Mouse (Mus musculus): ENCODE results near the gene Tcl1b1. TPM values are rescaled to one million over a fixed set of nuclear protein-coding genes. Genes with fewer than 3 reads are reported as not detected.

The Tcl1b1 gene
- not detected for polyA plus RNA-seq (2017; shearing (Covaris generic))

DNA sequence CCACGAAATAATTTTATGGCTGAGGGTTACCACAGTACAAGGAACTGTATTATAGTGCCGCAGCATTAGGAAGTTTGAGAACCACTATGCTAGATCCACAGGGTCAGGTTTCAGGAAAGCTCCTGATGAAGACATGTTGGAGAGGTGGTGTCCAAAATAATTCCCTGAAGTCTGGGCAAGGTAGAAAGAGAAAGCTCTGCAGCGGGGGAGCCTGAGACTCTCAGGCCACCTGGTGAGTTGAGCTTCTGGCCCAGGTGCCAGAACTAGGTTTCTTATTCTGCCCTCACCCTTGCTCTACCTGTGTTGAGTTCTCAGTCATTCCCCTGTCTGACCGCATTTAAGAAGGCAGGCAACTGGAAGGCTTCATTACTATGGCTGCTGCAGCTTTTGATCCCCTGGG lies at the start of gene Tcl1b1:
TSS of gene Tcl1b1 (plus strand) at position 301 of the 400 bp plus-strand sequence.

DNA sequence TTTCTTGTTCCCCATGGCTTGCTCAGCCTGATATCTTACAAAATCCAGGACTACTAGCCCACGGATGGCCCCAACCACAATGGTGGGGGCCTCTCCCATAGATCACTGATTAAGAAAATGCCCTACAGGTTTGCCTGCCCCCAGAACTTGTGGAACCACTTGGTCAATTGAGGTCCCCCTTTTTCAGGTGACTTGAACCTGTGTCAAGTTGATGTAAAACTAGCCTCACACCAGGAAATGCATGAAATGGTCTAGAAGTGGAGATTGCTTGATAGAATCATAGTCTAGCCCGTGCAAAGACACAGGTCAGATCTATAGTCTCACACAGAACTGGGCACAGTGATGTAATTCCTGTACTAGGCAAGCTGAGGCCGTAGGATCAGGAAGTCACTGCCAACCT lies 13.8 kb upstream of the Tcl1b1 start, which contains the start of gene Tcl1b2:
TSS of gene Tcl1b2 (plus strand) at position 301 of the 400 bp plus-strand sequence.

DNA sequence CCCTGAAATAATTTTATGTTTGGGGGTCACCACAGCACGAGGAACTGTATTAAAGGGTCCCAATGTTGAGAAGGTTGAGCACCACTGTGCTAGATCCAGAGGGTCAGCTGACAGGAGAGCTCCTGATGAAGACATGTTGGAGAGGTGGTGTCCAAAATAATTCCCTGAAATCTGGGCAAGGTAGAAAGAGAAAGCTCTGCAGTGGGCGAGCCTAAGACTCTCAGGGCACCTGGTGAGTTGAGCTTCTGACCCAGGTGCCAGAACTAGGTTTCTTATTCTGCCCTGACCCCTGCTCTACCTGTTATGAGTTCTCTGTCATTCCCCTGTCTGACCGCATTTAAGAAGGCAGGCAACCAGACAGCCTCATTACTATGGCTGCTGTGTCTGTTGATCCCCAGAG lies 16.6 kb downstream of the Tcl1b1 start, which contains the start of gene Tcl1b5:
TSS of gene Tcl1b5 (plus strand) at position 301 of the 400 bp plus-strand sequence.

DNA sequence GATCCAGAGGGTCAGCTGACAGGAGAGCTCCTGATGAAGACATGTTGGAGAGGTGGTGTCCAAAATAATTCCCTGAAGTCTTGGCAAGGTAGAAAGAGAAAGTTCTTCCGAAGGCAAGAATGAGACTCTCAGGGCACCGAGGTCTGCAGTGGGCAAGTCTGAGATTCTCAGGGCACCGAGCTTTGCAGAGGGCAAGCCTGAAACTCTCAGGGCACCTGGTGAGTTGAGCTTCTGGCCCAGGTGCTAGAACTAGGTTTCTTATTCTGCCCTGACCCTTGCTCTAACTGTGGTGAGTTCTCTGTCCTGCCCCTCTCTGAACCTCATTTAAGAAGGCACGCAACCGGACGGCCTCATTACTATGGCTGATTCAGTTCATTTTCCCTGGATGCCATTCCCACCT lies 31.3 kb downstream of the Tcl1b1 start, which contains the start of gene Tcl1b3:
TSS of gene Tcl1b3 (plus strand) at position 301 of the 400 bp plus-strand sequence.

DNA sequence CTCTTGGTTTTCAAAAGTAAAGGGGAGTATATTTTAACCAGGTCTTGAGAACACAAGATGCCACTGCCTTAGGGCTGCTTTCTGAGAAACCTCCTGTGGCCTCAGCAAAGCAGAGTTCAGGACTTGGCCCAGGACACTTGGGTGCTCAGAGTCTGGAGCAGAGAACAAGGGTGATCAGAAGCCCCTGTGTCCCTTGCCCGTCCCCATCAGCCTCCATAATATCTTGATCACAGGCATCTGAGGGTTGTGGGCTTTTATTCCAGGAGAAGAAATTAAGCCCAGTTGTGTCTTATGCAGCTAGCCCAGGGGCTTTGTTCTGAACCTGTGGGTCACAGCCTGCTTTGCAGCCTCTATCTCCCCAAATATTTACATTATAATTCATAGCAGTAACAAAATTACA lies 42.2 kb downstream of the Tcl1b1 start, which contains the start of gene Tcl1b4:
TSS of gene Tcl1b4 (plus strand) at position 301 of the 400 bp plus-strand sequence.

Other genes starting within 250 kb of the Tcl1b1 start
- 1 to 10 TPM; 6.2 to 9.8 TPM for gene Syne3, start 149.9 kb upstream of the Tcl1b1 start, polyA plus RNA-seq (2017; shearing (Covaris generic))
- 10 to 100 TPM; 86.0 to 97.7 TPM for gene Glrx5, start 127.0 kb upstream of the Tcl1b1 start, polyA plus RNA-seq (2017; shearing (Covaris generic))
- not detected for gene Tcl1b2, start 13.7 kb upstream of the Tcl1b1 start, polyA plus RNA-seq (2017; shearing (Covaris generic))
- under 1 TPM in 1 of 2 experiments, not detected in 1; 0.36 TPM for gene Tcl1b5, start 16.7 kb downstream of the Tcl1b1 start, polyA plus RNA-seq (2017; shearing (Covaris generic))
- gene Tcl1b3, start 31.4 kb downstream of the Tcl1b1 start, polyA plus RNA-seq (2017; shearing (Covaris generic)), result not detected
- gene Tcl1b4, start 42.3 kb downstream of the Tcl1b1 start, polyA plus RNA-seq (2017; shearing (Covaris generic)), result under 1 TPM in 1 of 2 experiments, not detected in 1; 0.51 TPM
- under 1 TPM in 1 of 2 experiments, not detected in 1; 0.75 TPM for gene Tcl1, start 63.1 kb downstream of the Tcl1b1 start, polyA plus RNA-seq (2017; shearing (Covaris generic))
- gene Tunar, start 174.2 kb downstream of the Tcl1b1 start, polyA plus RNA-seq (2017; shearing (Covaris generic)), result not detected